Mouse (Mus musculus): ENCODE measurements around the gene Ncoa3. TPM values are rescaled to one million over a fixed set of nuclear protein-coding genes. Genes with fewer than 3 reads are reported as not detected.
A peak's percentile ranks its signal among the peaks of the same experiment; 100 is the strongest.

The Ncoa3 gene
- polyA plus RNA-seq, 2 experiments, result 3.3 to 4.4 TPM

- 60% methylated on average over 3 of the region's 3 CpGs for WGBS (ENCODE audit: insufficient replicate concordance)
These were observed 42.6 kb downstream of the Ncoa3 start for GRCm38 (mm10) chr2:166034967-166035490.

DNA sequence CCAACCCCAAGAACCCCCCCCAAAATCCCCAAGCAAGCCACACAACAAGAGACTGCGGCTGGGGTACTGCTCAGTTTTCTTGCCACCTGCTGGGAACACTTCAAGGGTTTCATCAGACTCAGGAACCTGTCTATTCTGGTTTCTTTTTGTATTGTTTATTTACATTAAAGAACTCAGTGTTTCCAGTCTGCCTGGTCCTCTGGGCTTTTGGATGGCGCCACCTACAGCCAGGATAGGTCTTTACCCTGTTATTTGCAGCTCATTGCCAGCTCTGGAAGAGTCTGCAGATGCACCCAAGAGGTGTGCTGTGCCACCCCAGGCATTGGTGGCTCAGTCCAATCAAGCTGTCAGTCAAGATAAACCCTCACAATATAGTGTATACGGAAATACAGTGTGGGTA, 43.3 kb downstream of the Ncoa3 start:
- H3K27ac ChIP-seq, result no peak overlapping the region
- no peak for ATAC-seq (ENCODE audit: insufficient read depth)

More at GRCm38 (mm10) chr2:166034967-166035490, 42.6 kb downstream of the Ncoa3 start:
- TF ChIP-seq EP300 (IDR thresholded peaks at IDR 0.05; ENCODE audit: low read depth) (no peak), CTCF (IDR thresholded peaks at IDR 0.05; ENCODE audit: low read depth) (no peak)
- Histone ChIP-seq H3K4me1 (replicated peaks; ENCODE audit: control insufficient read depth in 2 of 2, insufficient read depth in 2 of 2, low read length in 1 of 2) (peaks cover 5 to 6% of the 10 kb centered on the region in 2 experiments; a peak in 3 of 4 replicates), H3K4me2 (ENCODE audit: low read depth) (no peak overlapping the region), H3K9ac (replicated peaks) (no peak overlapping the region), H3K9me3 (ENCODE audit: control insufficient read depth, low read length) (no peaks in the 10 kb centered on the region), H3K27me3 (ENCODE audit: control insufficient read depth, insufficient read depth, low read length) (no peaks in the 10 kb centered on the region), H3K4me3 (ENCODE audit: insufficient read depth in 1 of 2, low read depth in 2 of 2, low read length in 2 of 2) (no peak overlapping the region), H3K36me3 (replicated peaks; ENCODE audit: control insufficient read depth, insufficient read depth, low read depth) (no peaks in the 10 kb centered on the region), H3K27ac (no peak overlapping the region)
- no peak for DNase-seq (ENCODE audit: low read depth in 3 of 3, low spot score in 3 of 3)
- ATAC-seq (ENCODE audit: insufficient read depth), result no peak

DNA sequence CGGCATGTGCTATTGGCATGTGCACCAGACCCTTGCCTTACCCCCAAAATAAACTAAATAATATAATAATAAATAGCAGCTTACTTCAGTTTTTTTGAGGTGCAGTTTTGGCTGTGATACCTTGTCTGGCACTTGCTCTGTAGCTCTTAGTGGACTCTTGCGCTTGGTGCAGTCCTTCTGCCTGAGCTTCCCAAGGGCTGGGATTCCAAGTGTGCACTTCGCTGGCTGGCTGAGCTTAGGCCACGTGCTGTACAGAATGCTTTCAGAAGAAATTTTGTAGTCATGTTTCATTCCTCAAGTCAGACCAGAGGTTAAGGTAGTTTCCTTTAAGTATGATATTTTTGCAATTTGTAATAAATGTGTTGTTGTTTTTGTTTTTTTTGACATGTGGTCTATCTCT, 47.2 kb downstream of the Ncoa3 start:
- DNase-seq (ENCODE audit: low read depth in 3 of 3, low spot score in 3 of 3) (no peak), ATAC-seq (ENCODE audit: insufficient read depth) (no peak)
- no peak overlapping the region for H3K4me2 ChIP-seq (ENCODE audit: low read depth)
- no peaks in the 10 kb centered on the region for H3K9me3 ChIP-seq (ENCODE audit: control insufficient read depth, low read length)
- H3K27ac ChIP-seq, result no peak overlapping the region
- H3K9ac ChIP-seq (replicated peaks), result no peak overlapping the region
- H3K4me1 ChIP-seq (replicated peaks; ENCODE audit: control insufficient read depth in 2 of 2, insufficient read depth in 2 of 2, low read length in 1 of 2), result peaks cover 0 to 9% of the 10 kb centered on the region in 2 experiments; a peak in 2 of 4 replicates
- WGBS (ENCODE audit: insufficient replicate concordance), result 79% methylated on average over 4 of the region's 4 CpGs
- no peak for TF ChIP-seq EP300 (IDR thresholded peaks at IDR 0.05; ENCODE audit: low read depth)
- no peak for TF ChIP-seq CTCF (IDR thresholded peaks at IDR 0.05; ENCODE audit: low read depth)
- no peaks in the 10 kb centered on the region for H3K27me3 ChIP-seq (ENCODE audit: control insufficient read depth, insufficient read depth, low read length)
- no peak overlapping the region for H3K4me3 ChIP-seq (ENCODE audit: insufficient read depth in 1 of 2, low read depth in 2 of 2, low read length in 2 of 2)
- H3K36me3 ChIP-seq (replicated peaks; ENCODE audit: control insufficient read depth, insufficient read depth, low read depth), result no peaks in the 10 kb centered on the region

More for the DNA sequence above, 43.3 kb downstream of the Ncoa3 start:
- Histone ChIP-seq H3K4me2 (ENCODE audit: low read depth) (no peak overlapping the region), H3K27me3 (ENCODE audit: control insufficient read depth, insufficient read depth, low read length) (no peaks in the 10 kb centered on the region), H3K9ac (replicated peaks) (no peak overlapping the region), H3K9me3 (ENCODE audit: control insufficient read depth, low read length) (no peaks in the 10 kb centered on the region), H3K4me1 (replicated peaks; ENCODE audit: control insufficient read depth in 2 of 2, insufficient read depth in 2 of 2, low read length in 1 of 2) (peaks cover 0 to 4% of the 10 kb centered on the region in 2 experiments; a peak in 1 of 4 replicates), H3K4me3 (ENCODE audit: insufficient read depth in 1 of 2, low read depth in 2 of 2, low read length in 2 of 2) (no peak overlapping the region), H3K36me3 (replicated peaks; ENCODE audit: control insufficient read depth, insufficient read depth, low read depth) (no peaks in the 10 kb centered on the region)
- WGBS (ENCODE audit: insufficient replicate concordance), result 40% methylated on average over 3 of the region's 3 CpGs
- TF ChIP-seq EP300 (IDR thresholded peaks at IDR 0.05; ENCODE audit: low read depth) (no peak), CTCF (IDR thresholded peaks at IDR 0.05; ENCODE audit: low read depth) (peak; percentile 67)
- no peak for DNase-seq (ENCODE audit: low read depth in 3 of 3, low spot score in 3 of 3)

DNA sequence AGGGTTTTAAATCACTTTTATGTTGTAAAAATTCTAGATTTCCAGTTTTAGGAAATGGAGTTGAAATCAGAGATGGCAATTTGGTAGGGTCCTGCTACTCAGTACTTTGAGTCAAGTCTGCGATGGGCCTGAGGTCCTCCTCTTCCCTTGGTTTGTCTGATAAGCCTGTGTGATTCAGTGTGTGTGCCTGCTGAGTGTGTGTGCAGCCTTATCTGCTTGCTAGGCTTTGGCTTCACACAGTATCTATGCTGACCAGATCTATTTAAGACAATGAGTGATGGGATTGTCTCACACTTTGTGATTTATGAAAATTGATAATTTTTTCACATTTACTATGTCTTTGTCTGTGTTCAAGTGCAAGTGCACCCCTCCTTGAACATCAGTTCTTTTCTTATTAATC, 50.1 kb downstream of the Ncoa3 start:
- 13% methylated on average over 1 of the region's 1 CpGs for WGBS (ENCODE audit: insufficient replicate concordance)
- H3K4me2 ChIP-seq (ENCODE audit: low read depth), result no peak overlapping the region
- H3K4me1 ChIP-seq (replicated peaks; ENCODE audit: control insufficient read depth in 2 of 2, insufficient read depth in 2 of 2, low read length in 1 of 2), result peaks cover 0 to 16% of the 10 kb centered on the region in 2 experiments; a peak in 2 of 4 replicates
- H3K27me3 ChIP-seq (ENCODE audit: control insufficient read depth, insufficient read depth, low read length), result no peaks in the 10 kb centered on the region
- TF ChIP-seq EP300 (IDR thresholded peaks at IDR 0.05; ENCODE audit: low read depth) (no peak), CTCF (IDR thresholded peaks at IDR 0.05; ENCODE audit: low read depth) (no peak)
- no peaks in the 10 kb centered on the region for H3K36me3 ChIP-seq (replicated peaks; ENCODE audit: control insufficient read depth, insufficient read depth, low read depth)
- H3K9ac ChIP-seq (replicated peaks), result no peak overlapping the region
- no peaks in the 10 kb centered on the region for H3K9me3 ChIP-seq (ENCODE audit: control insufficient read depth, low read length)
- DNase-seq (ENCODE audit: low read depth in 3 of 3, low spot score in 3 of 3) (no peak), ATAC-seq (ENCODE audit: insufficient read depth) (no peak)
- H3K4me3 ChIP-seq (ENCODE audit: insufficient read depth in 1 of 2, low read depth in 2 of 2, low read length in 2 of 2), result no peak overlapping the region
- no peak overlapping the region for H3K27ac ChIP-seq

- peaks cover 0 to 16% of the 10 kb centered on the region in 2 experiments; a peak in 2 of 4 replicates for H3K4me1 ChIP-seq (replicated peaks; ENCODE audit: control insufficient read depth in 2 of 2, insufficient read depth in 2 of 2, low read length in 1 of 2)
- no peaks in the 10 kb centered on the region for H3K27me3 ChIP-seq (ENCODE audit: control insufficient read depth, insufficient read depth, low read length)
- no peaks in the 10 kb centered on the region for H3K9me3 ChIP-seq (ENCODE audit: control insufficient read depth, low read length)
- no peaks in the 10 kb centered on the region for H3K36me3 ChIP-seq (replicated peaks; ENCODE audit: control insufficient read depth, insufficient read depth, low read depth)
- no peak overlapping the region for H3K27ac ChIP-seq
- no peak overlapping the region for H3K9ac ChIP-seq (replicated peaks)
- WGBS (ENCODE audit: insufficient replicate concordance), result 27% methylated on average over 2 of the region's 2 CpGs
- H3K4me2 ChIP-seq (ENCODE audit: low read depth), result no peak overlapping the region
- TF ChIP-seq CTCF (IDR thresholded peaks at IDR 0.05; ENCODE audit: low read depth) (no peak), EP300 (IDR thresholded peaks at IDR 0.05; ENCODE audit: low read depth) (no peak)
- DNase-seq (ENCODE audit: low read depth in 3 of 3, low spot score in 3 of 3) (no peak), ATAC-seq (ENCODE audit: insufficient read depth) (no peak)
- no peak overlapping the region for H3K4me3 ChIP-seq (ENCODE audit: insufficient read depth in 1 of 2, low read depth in 2 of 2, low read length in 2 of 2)
These were observed 52.6 kb downstream of the Ncoa3 start for GRCm38 (mm10) chr2:166045006-166045405.

Data from liver, embryonic 14.5 days (tissue).